Mouse (Mus musculus): ENCODE data around the gene Obsl1. TPM values are rescaled to one million over a fixed set of nuclear protein-coding genes. Genes with fewer than 3 reads are reported as not detected.

Obsl1 gene
- polyA plus RNA-seq, 1 experiment = 57.6 TPM

GRCm38 (mm10) chr1:75538597-75539190, 32.4 kb upstream of the Obsl1 start:
- no peak for TF ChIP-seq CTCF (IDR thresholded peaks at IDR 0.05; ENCODE audit: borderline replicate concordance, extremely low read depth, insufficient read depth, insufficient read length)
- TF ChIP-seq POLR2A (IDR thresholded peaks at IDR 0.05; ENCODE audit: borderline replicate concordance, extremely low read depth, insufficient read depth, insufficient read length, poor library complexity, severe bottlenecking) = no peak
- no peak for DNase-seq (ENCODE audit: low read depth)

- DNase-seq (ENCODE audit: low read depth) = no peak
- TF ChIP-seq CTCF (IDR thresholded peaks at IDR 0.05; ENCODE audit: borderline replicate concordance, extremely low read depth, insufficient read depth, insufficient read length) (no peak), POLR2A (IDR thresholded peaks at IDR 0.05; ENCODE audit: borderline replicate concordance, extremely low read depth, insufficient read depth, insufficient read length, poor library complexity, severe bottlenecking) (no peak)
Observed at GRCm38 (mm10) chr1:75537587-75537986, 31.3 kb upstream of the Obsl1 start.

- no peak for TF ChIP-seq CTCF (IDR thresholded peaks at IDR 0.05; ENCODE audit: borderline replicate concordance, extremely low read depth, insufficient read depth, insufficient read length)
- no peak for TF ChIP-seq POLR2A (IDR thresholded peaks at IDR 0.05; ENCODE audit: borderline replicate concordance, extremely low read depth, insufficient read depth, insufficient read length, poor library complexity, severe bottlenecking)
- no peak for DNase-seq (ENCODE audit: low read depth)
Observed at GRCm38 (mm10) chr1:75533325-75534252, 27.3 kb upstream of the Obsl1 start.

GRCm38 (mm10) chr1:75532280-75533172, 26.3 kb upstream of the Obsl1 start:
- TF ChIP-seq POLR2A (IDR thresholded peaks at IDR 0.05; ENCODE audit: borderline replicate concordance, extremely low read depth, insufficient read depth, insufficient read length, poor library complexity, severe bottlenecking) = no peak
- TF ChIP-seq CTCF (IDR thresholded peaks at IDR 0.05; ENCODE audit: borderline replicate concordance, extremely low read depth, insufficient read depth, insufficient read length) = no peak
- DNase-seq (ENCODE audit: low read depth) = no peak

GRCm38 (mm10) chr1:75530546-75530945, 24.3 kb upstream of the Obsl1 start:
- TF ChIP-seq POLR2A (IDR thresholded peaks at IDR 0.05; ENCODE audit: borderline replicate concordance, extremely low read depth, insufficient read depth, insufficient read length, poor library complexity, severe bottlenecking) (no peak), CTCF (IDR thresholded peaks at IDR 0.05; ENCODE audit: borderline replicate concordance, extremely low read depth, insufficient read depth, insufficient read length) (no peak)
- peak; percentile 11 for DNase-seq (ENCODE audit: low read depth)

GRCm38 (mm10) chr1:75524679-75525078, 18.4 kb upstream of the Obsl1 start:
- TF ChIP-seq POLR2A (IDR thresholded peaks at IDR 0.05; ENCODE audit: borderline replicate concordance, extremely low read depth, insufficient read depth, insufficient read length, poor library complexity, severe bottlenecking) = no peak
- no peak for TF ChIP-seq CTCF (IDR thresholded peaks at IDR 0.05; ENCODE audit: borderline replicate concordance, extremely low read depth, insufficient read depth, insufficient read length)
- DNase-seq (ENCODE audit: low read depth) = no peak

GRCm38 (mm10) chr1:75521321-75522031, 15.2 kb upstream of the Obsl1 start, which contains the start of gene Stk11ip:
Gene Stk11ip (plus strand): TSS chr1:75521529.
- peak; percentile 97 for DNase-seq (ENCODE audit: low read depth)
- TF ChIP-seq CTCF (IDR thresholded peaks at IDR 0.05; ENCODE audit: borderline replicate concordance, extremely low read depth, insufficient read depth, insufficient read length) (no peak), POLR2A (IDR thresholded peaks at IDR 0.05; ENCODE audit: borderline replicate concordance, extremely low read depth, insufficient read depth, insufficient read length, poor library complexity, severe bottlenecking) (peak; percentile 61; the same call in 1 of the 2 replicates)

GRCm38 (mm10) chr1:75519576-75519975, 13.3 kb upstream of the Obsl1 start:
- TF ChIP-seq POLR2A (IDR thresholded peaks at IDR 0.05; ENCODE audit: borderline replicate concordance, extremely low read depth, insufficient read depth, insufficient read length, poor library complexity, severe bottlenecking) (no peak), CTCF (IDR thresholded peaks at IDR 0.05; ENCODE audit: borderline replicate concordance, extremely low read depth, insufficient read depth, insufficient read length) (no peak)
- peak; percentile 32 for DNase-seq (ENCODE audit: low read depth)

GRCm38 (mm10) chr1:75518427-75518826, 12.2 kb upstream of the Obsl1 start:
- TF ChIP-seq CTCF (IDR thresholded peaks at IDR 0.05; ENCODE audit: borderline replicate concordance, extremely low read depth, insufficient read depth, insufficient read length) (no peak), POLR2A (IDR thresholded peaks at IDR 0.05; ENCODE audit: borderline replicate concordance, extremely low read depth, insufficient read depth, insufficient read length, poor library complexity, severe bottlenecking) (no peak)
- no peak for DNase-seq (ENCODE audit: low read depth)

GRCm38 (mm10) chr1:75517984-75518383, 11.7 kb upstream of the Obsl1 start:
- no peak for TF ChIP-seq POLR2A (IDR thresholded peaks at IDR 0.05; ENCODE audit: borderline replicate concordance, extremely low read depth, insufficient read depth, insufficient read length, poor library complexity, severe bottlenecking)
- TF ChIP-seq CTCF (IDR thresholded peaks at IDR 0.05; ENCODE audit: borderline replicate concordance, extremely low read depth, insufficient read depth, insufficient read length) = no peak
- DNase-seq (ENCODE audit: low read depth) = no peak
